Mouse (Mus musculus) forebrain, postnatal 0 days (tissue): ENCODE results near the gene Samd4b. TPM values are rescaled to one million over a fixed set of nuclear protein-coding genes. Genes with fewer than 3 reads are reported as not detected.

Source experiments
- ATAC-seq: fragments of 200-750 bp; cut with Nextera tagmentation; 2 replicates; pipeline ENCODE4 v1.8.0; 2017; ENCODE audit warnings: mild to moderate bottlenecking, moderate library complexity
- DNase-seq: peaks from one replicate; pipeline ENCODE4 v3.0.0-alpha.2; 2015
- H3K27ac ChIP-seq: fragments of 300-500 bp; sonication (generic); 2 replicates; pipeline ENCODE4 v1.5.1; 2014; ENCODE audit warnings: low read depth, mild to moderate bottlenecking, antibody characterized with exemption, low read length, moderate library complexity, mixed read lengths
- H3K27me3 ChIP-seq: fragments of 300-500 bp; sonication (generic); 2 replicates; pipeline ENCODE4 v1.6.1; 2014; ENCODE audit warnings: mild to moderate bottlenecking, low read length, mixed read lengths; ENCODE audit not compliant: insufficient read depth
- H3K36me3 ChIP-seq: fragments of 300-500 bp; sonication (generic); 2 replicates; pipeline ENCODE4 v1.6.1; 2014; ENCODE audit warnings: mild to moderate bottlenecking, moderate library complexity; ENCODE audit not compliant: insufficient read depth
- H3K4me1 ChIP-seq: fragments of 300-500 bp; sonication (generic); 2 replicates; pipeline ENCODE4 v1.6.1; 2014; ENCODE audit warnings: antibody characterized with exemption; ENCODE audit not compliant: insufficient read depth
- H3K4me2 ChIP-seq: fragments of 300-500 bp; sonication (generic); 2 replicates; pipeline ENCODE4 v1.6.1; 2014; ENCODE audit warnings: low read depth, mild to moderate bottlenecking, moderate library complexity
- H3K4me3 ChIP-seq: fragments of 300-500 bp; sonication (generic); 2 replicates; pipeline ENCODE4 v1.5.1; 2014; ENCODE audit warnings: low read depth, low read length, mixed read lengths
- H3K9ac ChIP-seq: fragments of 300-500 bp; sonication (generic); 2 replicates; pipeline ENCODE4 v1.6.1; 2014; ENCODE audit warnings: mild to moderate bottlenecking
- H3K9me3 ChIP-seq: fragments of 300-500 bp; sonication (generic); 2 replicates; pipeline ENCODE4 v1.6.1; 2016; ENCODE audit warnings: low read length
- CTCF ChIP-seq: sonication (generic); IDR thresholded peaks from 2 replicates; pipeline ENCODE4 v1.5.1; 2016; ENCODE audit warnings: antibody characterized with exemption, control low read depth, low read depth
- WGBS: fragments of 180-500 bp; shearing (Covaris S2); extraction: QIAGEN DNeasy Blood & Tissue Kit; methylation state at CpG from one replicate; pipeline ENCODE4 v1.1.7; 2014; 5-methylcytosine and 5-hydroxymethylcytosine counted together
- polyA plus RNA-seq: library from polyadenylated mRNA; unstranded; fragments of >200 nt; fragmentation: Nextera tagmentation; extraction: Ambion mirVana; gene quantifications from 2 replicates; pipeline ENCODE4 v1.2.1, GENCODE M21; 2015
- total RNA-seq: library from RNA; depleted of rRNA; stranded (reverse); fragments of >200 nt; gene quantifications from 2 replicates; pipeline ENCODE4 v1.2.3, GENCODE M21; 2014

Gene Samd4b
- total and polyA plus RNA-seq, 2 experiments from 2014 or later: 23.3 to 49.1 TPM

DNA sequence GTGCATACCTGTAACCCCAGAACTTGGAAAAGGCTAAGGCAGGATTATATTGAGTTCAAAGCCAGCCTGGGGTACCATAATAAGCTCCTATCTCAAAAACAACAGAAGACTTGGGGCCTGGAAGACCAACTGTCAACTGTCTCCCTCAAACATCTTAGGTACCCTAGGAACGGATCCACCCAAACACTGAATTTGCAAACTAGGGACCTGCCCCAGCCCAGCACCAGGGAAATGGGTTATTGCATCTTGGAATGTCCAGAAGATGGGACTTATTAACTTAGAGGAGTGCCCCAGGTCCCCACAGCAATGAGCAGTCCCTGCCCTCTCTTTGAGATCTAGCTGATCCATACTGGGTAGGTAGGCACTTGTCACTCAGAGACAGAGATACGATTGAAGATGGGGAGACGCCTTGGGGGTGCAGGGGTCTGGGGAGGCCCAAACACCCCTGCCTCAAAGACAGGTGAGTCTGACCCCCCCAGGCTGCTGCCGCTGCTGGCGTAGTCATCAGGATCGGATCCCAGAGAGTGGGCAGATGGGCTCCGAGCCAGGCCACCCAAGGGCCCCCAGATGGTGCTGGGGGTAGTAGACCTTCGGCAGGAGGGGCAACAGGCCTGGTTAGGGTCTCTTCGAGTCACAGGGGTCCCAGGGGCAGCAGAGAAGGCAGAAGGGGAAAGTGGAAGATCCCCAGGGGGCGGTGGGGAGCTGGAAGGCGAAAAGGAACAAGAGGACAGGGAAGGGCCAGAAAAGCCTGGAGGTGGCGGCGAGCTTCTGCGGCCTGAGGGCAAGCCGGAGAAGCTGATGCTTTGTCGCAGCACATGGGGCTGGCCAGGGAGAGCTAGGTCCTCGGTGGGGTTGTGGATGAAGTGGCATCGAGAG is 220.5 kb downstream of the Samd4b start:
- ATAC-seq (no peak), DNase-seq (no peak)
- H3K27me3 ChIP-seq: peaks cover 4% of the 10 kb centered on the region; the same call in 1 of the 2 replicates
- H3K27ac ChIP-seq: no peak overlapping the region
- peaks cover 23% of the 10 kb centered on the region for H3K4me1 ChIP-seq
- peak overlapping the region; percentile 59; the same call in 1 of the 2 replicates for H3K4me3 ChIP-seq
- 0 out of 2 replicates have a peak overlapping the region, but pooled peaks have one; percentile 70 for H3K9ac ChIP-seq
- no peak for TF ChIP-seq CTCF
- WGBS: 84% methylated on average over 18 of the region's 18 CpGs
- H3K4me2 ChIP-seq: peak overlapping the region; percentile 90
- H3K36me3 ChIP-seq: no peaks in the 10 kb centered on the region
- no peaks in the 10 kb centered on the region for H3K9me3 ChIP-seq

DNA sequence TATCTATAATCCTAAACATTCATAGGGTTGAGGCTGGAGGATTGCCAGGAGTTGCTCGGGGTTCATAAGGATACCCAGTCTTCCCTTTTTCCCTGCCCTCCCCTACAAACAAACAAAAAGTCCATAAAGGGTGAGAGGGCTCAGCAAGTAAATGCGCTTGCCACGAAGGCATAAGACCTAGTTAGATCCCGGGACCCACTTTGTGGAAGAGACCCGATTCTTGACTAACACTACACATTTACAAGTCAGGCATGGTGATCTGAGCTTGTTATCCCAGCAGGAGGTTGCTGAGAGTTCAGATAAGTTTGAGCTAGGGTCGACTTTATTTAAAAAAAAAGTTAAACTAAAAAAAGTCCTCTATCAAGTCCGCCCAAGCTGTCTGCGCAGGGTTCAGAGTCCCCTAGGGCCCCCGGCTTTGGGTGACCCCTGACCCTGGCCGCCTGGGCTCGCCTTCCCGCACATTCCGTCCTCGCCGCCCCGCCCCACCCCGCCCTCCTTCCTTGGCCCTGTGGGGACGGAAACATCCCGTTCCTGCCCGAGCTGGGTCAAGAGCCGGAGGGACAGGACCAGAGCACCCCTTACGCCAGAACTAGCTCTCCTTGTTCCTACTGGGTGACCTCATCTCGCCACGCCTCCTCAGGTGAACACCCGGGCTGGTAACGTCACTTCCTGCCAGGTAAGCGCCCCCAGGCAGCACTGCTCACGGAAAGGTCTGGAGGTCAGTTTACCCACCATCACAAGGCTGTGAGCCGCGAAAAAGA is 221.8 kb downstream of the Samd4b start:
- H3K27ac ChIP-seq: peak overlapping the region; percentile 80
- ATAC-seq (no peak), DNase-seq (peak; percentile 17)
- H3K36me3 ChIP-seq: no peaks in the 10 kb centered on the region
- no peaks in the 10 kb centered on the region for H3K9me3 ChIP-seq
- peak overlapping the region; percentile 67 for H3K4me2 ChIP-seq
- peak overlapping the region; percentile 53 for H3K9ac ChIP-seq
- H3K4me1 ChIP-seq: peaks cover 18% of the 10 kb centered on the region
- WGBS: 9% methylated on average over 30 of the region's 30 CpGs
- no peak for TF ChIP-seq CTCF
- H3K27me3 ChIP-seq: peaks cover 4% of the 10 kb centered on the region; the same call in 1 of the 2 replicates
- peak overlapping the region; percentile 45 for H3K4me3 ChIP-seq

DNA sequence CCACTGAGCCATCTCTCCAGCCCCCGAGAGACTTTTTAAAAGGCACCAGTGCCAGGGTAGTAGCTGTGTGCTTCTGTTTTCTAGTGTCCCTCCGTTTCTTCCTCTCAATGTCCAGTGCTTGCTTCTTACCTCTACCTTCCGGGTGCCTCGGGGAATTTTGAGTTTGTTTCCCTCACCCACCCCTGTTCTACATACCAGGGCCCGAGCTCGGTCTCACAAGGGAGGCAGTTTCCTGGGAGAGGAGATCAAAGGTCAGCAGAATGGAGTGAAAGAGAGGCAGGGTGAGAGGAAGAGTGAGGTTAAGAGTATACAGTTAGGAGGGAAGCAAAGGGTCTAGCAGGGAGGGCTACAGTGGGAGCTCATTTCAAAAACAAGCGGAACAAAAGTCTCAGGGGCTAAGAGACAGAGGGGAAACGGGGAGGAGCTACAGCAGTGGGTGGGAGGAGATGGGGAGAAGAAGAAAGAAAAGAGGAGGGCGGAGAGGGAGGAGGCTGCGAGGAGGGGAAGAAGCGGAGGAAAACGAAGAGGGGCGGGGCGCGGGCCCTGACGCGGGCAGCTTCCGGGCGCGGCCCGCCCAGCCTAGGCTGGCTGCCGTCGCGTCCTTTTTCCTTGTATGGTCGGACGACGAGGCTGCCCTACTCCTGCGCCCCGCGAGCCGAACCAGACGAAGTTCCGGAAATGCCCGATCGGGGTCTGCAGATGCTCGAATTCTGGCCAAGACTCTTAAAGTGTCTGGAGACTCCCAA is 222.6 kb downstream of the Samd4b start:
- Histone ChIP-seq H3K9me3 (no peaks in the 10 kb centered on the region), H3K36me3 (no peaks in the 10 kb centered on the region), H3K4me3 (peak overlapping the region; percentile 45), H3K27me3 (no peaks in the 10 kb centered on the region), H3K4me2 (peak overlapping the region; percentile 67), H3K27ac (peak overlapping the region; percentile 80), H3K4me1 (peaks cover 26% of the 10 kb centered on the region), H3K9ac (peak overlapping the region; percentile 53)
- DNase-seq (peak; percentile 82), ATAC-seq (peak; percentile 41)
- no peak for TF ChIP-seq CTCF
- under 1% methylated on average over 36 of the region's 36 CpGs for WGBS

DNA sequence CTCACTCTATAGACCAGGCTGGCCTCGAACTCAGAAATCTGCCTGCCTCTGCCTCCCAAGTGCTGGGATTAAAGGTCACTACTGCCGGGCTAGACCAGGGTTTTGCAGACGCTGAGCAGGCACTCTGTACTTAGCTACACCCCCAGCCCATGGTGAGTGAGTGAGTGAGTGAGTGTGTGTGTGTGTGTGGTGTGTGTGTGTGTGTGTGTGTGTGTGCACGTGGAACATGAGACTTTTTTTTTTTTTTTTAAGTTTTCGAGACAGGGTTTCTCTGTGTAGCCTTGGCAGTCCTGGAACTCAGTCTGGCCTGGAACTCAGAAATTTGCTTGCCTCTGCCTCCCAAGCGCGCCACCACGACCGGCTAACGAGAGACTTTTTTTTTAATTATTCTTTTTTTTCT is 223.3 kb downstream of the Samd4b start:
- no peak for ATAC-seq
- Histone ChIP-seq H3K4me2 (no peak overlapping the region), H3K27ac (no peak overlapping the region), H3K9ac (no peak overlapping the region), H3K4me3 (no peak overlapping the region), H3K36me3 (no peaks in the 10 kb centered on the region), H3K9me3 (no peaks in the 10 kb centered on the region), H3K4me1 (peaks cover 29% of the 10 kb centered on the region), H3K27me3 (no peaks in the 10 kb centered on the region)
- DNase-seq: no peak
- WGBS: 78% methylated on average over 10 of the region's 10 CpGs
- no peak for TF ChIP-seq CTCF

GRCm38 (mm10) chr7:28373891-28374495 is 224.0 kb downstream of the Samd4b start:
- no peak for DNase-seq
- Histone ChIP-seq H3K36me3 (no peaks in the 10 kb centered on the region; the same call in 1 of the 2 replicates), H3K4me2 (no peak overlapping the region), H3K9ac (no peak overlapping the region), H3K27me3 (no peaks in the 10 kb centered on the region), H3K4me1 (peaks cover 26% of the 10 kb centered on the region), H3K27ac (0 out of 2 replicates have a peak overlapping the region, but pooled peaks have one; percentile 15), H3K9me3 (no peaks in the 10 kb centered on the region), H3K4me3 (no peak overlapping the region)
- no peak for ATAC-seq
- no peak for TF ChIP-seq CTCF
- 88% methylated on average over 7 of the region's 7 CpGs for WGBS

DNA sequence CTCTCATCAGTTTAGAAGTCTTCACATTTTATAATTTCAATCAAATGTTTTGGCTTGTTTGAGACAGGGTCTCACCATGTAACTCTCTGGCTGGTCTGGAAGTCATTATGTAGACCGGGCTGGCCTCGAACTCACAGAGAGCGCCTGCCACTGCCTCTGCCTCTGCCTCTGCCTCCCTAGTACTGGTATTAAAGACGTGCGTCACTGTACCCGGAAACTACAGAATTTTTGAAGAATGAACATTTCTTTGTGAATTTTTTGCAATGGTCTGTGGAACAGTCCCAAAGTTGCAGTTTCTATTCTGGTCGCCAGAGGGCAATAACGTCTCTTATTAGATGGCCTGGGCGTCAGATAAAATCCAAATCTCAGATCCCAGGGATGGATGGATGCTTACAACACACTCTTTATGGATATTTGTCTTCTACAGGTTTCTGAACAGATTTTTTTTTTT is 224.8 kb downstream of the Samd4b start:
- no peaks in the 10 kb centered on the region for H3K9me3 ChIP-seq
- peaks cover 6% of the 10 kb centered on the region; the same call in 1 of the 2 replicates for H3K36me3 ChIP-seq
- no peak overlapping the region for H3K9ac ChIP-seq
- peak overlapping the region; percentile 71 for H3K27ac ChIP-seq
- peak overlapping the region; percentile 77 for H3K4me3 ChIP-seq
- peak overlapping the region; percentile 87 for H3K4me2 ChIP-seq
- no peaks in the 10 kb centered on the region for H3K27me3 ChIP-seq
- under 1% methylated on average over 9 of the region's 9 CpGs for WGBS
- ATAC-seq (peak; percentile 39), DNase-seq (peak; percentile 93)
- H3K4me1 ChIP-seq: peaks cover 23% of the 10 kb centered on the region
- TF ChIP-seq CTCF: peak; percentile 77
